Mouse (Mus musculus): ENCODE measurements around the gene Tmtc2. TPM values are rescaled to one million over a fixed set of nuclear protein-coding genes. Genes with fewer than 3 reads are reported as not detected.

The Tmtc2 gene
- polyA plus RNA-seq, 1 experiment: 5.2 TPM

- TF ChIP-seq POLR2A (IDR thresholded peaks at IDR 0.05; ENCODE audit: extremely low read depth, insufficient read depth, low read length): no peak
- H3K27ac ChIP-seq (ENCODE audit: insufficient read depth, low read length): no peak overlapping the region
- H3K4me1 ChIP-seq (ENCODE audit: control insufficient read depth, insufficient read depth, low read length): no peaks in the 10 kb centered on the region; the same call in 1 of the 2 replicates
- no peak overlapping the region for H3K4me3 ChIP-seq (ENCODE audit: insufficient read depth, low read length)
Measured at GRCm38 (mm10) chr10:105232864-105233263, 341.4 kb downstream of the Tmtc2 start.

GRCm38 (mm10) chr10:105230416-105230815 lies 343.8 kb downstream of the Tmtc2 start:
- no peak overlapping the region for H3K4me3 ChIP-seq (ENCODE audit: insufficient read depth, low read length)
- H3K4me1 ChIP-seq (ENCODE audit: control insufficient read depth, insufficient read depth, low read length): no peaks in the 10 kb centered on the region; the same call in 1 of the 2 replicates
- TF ChIP-seq CTCF (IDR thresholded peaks at IDR 0.05; ENCODE audit: extremely low read depth, insufficient read depth, low read length) (no peak), POLR2A (IDR thresholded peaks at IDR 0.05; ENCODE audit: extremely low read depth, insufficient read depth, low read length) (no peak)
- H3K27ac ChIP-seq (ENCODE audit: insufficient read depth, low read length): no peak overlapping the region

GRCm38 (mm10) chr10:105228623-105229022 lies 345.6 kb downstream of the Tmtc2 start:
- Histone ChIP-seq H3K4me1 (ENCODE audit: control insufficient read depth, insufficient read depth, low read length) (no peaks in the 10 kb centered on the region; the same call in 1 of the 2 replicates), H3K4me3 (ENCODE audit: insufficient read depth, low read length) (no peak overlapping the region), H3K27ac (ENCODE audit: insufficient read depth, low read length) (no peak overlapping the region; the same call in 1 of the 2 replicates)
- no peak for TF ChIP-seq POLR2A (IDR thresholded peaks at IDR 0.05; ENCODE audit: extremely low read depth, insufficient read depth, low read length)
- no peak for TF ChIP-seq CTCF (IDR thresholded peaks at IDR 0.05; ENCODE audit: extremely low read depth, insufficient read depth, low read length)

- Histone ChIP-seq H3K27ac (ENCODE audit: insufficient read depth, low read length) (no peak overlapping the region), H3K4me1 (ENCODE audit: control insufficient read depth, insufficient read depth, low read length) (no peaks in the 10 kb centered on the region; the same call in 1 of the 2 replicates), H3K4me3 (ENCODE audit: insufficient read depth, low read length) (no peak overlapping the region)
- no peak for TF ChIP-seq CTCF (IDR thresholded peaks at IDR 0.05; ENCODE audit: extremely low read depth, insufficient read depth, low read length)
Measured at GRCm38 (mm10) chr10:105227631-105228030, 346.6 kb downstream of the Tmtc2 start.

GRCm38 (mm10) chr10:105225714-105226113 lies 348.5 kb downstream of the Tmtc2 start:
- no peak overlapping the region for H3K27ac ChIP-seq (ENCODE audit: insufficient read depth, low read length)
- H3K4me3 ChIP-seq (ENCODE audit: insufficient read depth, low read length): no peak overlapping the region
- H3K4me1 ChIP-seq (ENCODE audit: control insufficient read depth, insufficient read depth, low read length): no peaks in the 10 kb centered on the region; the same call in 1 of the 2 replicates
- TF ChIP-seq POLR2A (IDR thresholded peaks at IDR 0.05; ENCODE audit: extremely low read depth, insufficient read depth, low read length) (no peak), CTCF (IDR thresholded peaks at IDR 0.05; ENCODE audit: extremely low read depth, insufficient read depth, low read length) (no peak)

- H3K4me3 ChIP-seq (ENCODE audit: insufficient read depth, low read length): no peak overlapping the region
- no peaks in the 10 kb centered on the region; the same call in 1 of the 2 replicates for H3K4me1 ChIP-seq (ENCODE audit: control insufficient read depth, insufficient read depth, low read length)
- no peak overlapping the region for H3K27ac ChIP-seq (ENCODE audit: insufficient read depth, low read length)
- TF ChIP-seq CTCF (IDR thresholded peaks at IDR 0.05; ENCODE audit: extremely low read depth, insufficient read depth, low read length): no peak
- no peak for TF ChIP-seq POLR2A (IDR thresholded peaks at IDR 0.05; ENCODE audit: extremely low read depth, insufficient read depth, low read length)
Measured at GRCm38 (mm10) chr10:105222904-105223303, 351.3 kb downstream of the Tmtc2 start.

GRCm38 (mm10) chr10:105201491-105201890 lies 372.8 kb downstream of the Tmtc2 start:
- Histone ChIP-seq H3K27ac (ENCODE audit: insufficient read depth, low read length) (no peak overlapping the region), H3K4me3 (ENCODE audit: insufficient read depth, low read length) (no peak overlapping the region), H3K4me1 (ENCODE audit: control insufficient read depth, insufficient read depth, low read length) (no peaks in the 10 kb centered on the region)
- no peak for TF ChIP-seq CTCF (IDR thresholded peaks at IDR 0.05; ENCODE audit: extremely low read depth, insufficient read depth, low read length)
- no peak for TF ChIP-seq POLR2A (IDR thresholded peaks at IDR 0.05; ENCODE audit: extremely low read depth, insufficient read depth, low read length)

GRCm38 (mm10) chr10:105200678-105201077 lies 373.6 kb downstream of the Tmtc2 start:
- TF ChIP-seq CTCF (IDR thresholded peaks at IDR 0.05; ENCODE audit: extremely low read depth, insufficient read depth, low read length) (no peak), POLR2A (IDR thresholded peaks at IDR 0.05; ENCODE audit: extremely low read depth, insufficient read depth, low read length) (no peak)
- H3K4me1 ChIP-seq (ENCODE audit: control insufficient read depth, insufficient read depth, low read length): no peaks in the 10 kb centered on the region
- no peak overlapping the region for H3K4me3 ChIP-seq (ENCODE audit: insufficient read depth, low read length)
- H3K27ac ChIP-seq (ENCODE audit: insufficient read depth, low read length): no peak overlapping the region

GRCm38 (mm10) chr10:105200092-105200491 lies 374.2 kb downstream of the Tmtc2 start:
- Histone ChIP-seq H3K4me1 (ENCODE audit: control insufficient read depth, insufficient read depth, low read length) (no peaks in the 10 kb centered on the region), H3K27ac (ENCODE audit: insufficient read depth, low read length) (no peak overlapping the region), H3K4me3 (ENCODE audit: insufficient read depth, low read length) (no peak overlapping the region)
- TF ChIP-seq CTCF (IDR thresholded peaks at IDR 0.05; ENCODE audit: extremely low read depth, insufficient read depth, low read length) (no peak), POLR2A (IDR thresholded peaks at IDR 0.05; ENCODE audit: extremely low read depth, insufficient read depth, low read length) (no peak)

- Histone ChIP-seq H3K27ac (ENCODE audit: insufficient read depth, low read length) (no peak overlapping the region), H3K4me3 (ENCODE audit: insufficient read depth, low read length) (no peak overlapping the region), H3K4me1 (ENCODE audit: control insufficient read depth, insufficient read depth, low read length) (no peaks in the 10 kb centered on the region)
- TF ChIP-seq CTCF (IDR thresholded peaks at IDR 0.05; ENCODE audit: extremely low read depth, insufficient read depth, low read length) (no peak), POLR2A (IDR thresholded peaks at IDR 0.05; ENCODE audit: extremely low read depth, insufficient read depth, low read length) (no peak)
Measured at GRCm38 (mm10) chr10:105199515-105199914, 374.7 kb downstream of the Tmtc2 start.

Data from cortical plate, adult 2 months (tissue).